Mouse (Mus musculus) granulocyte monocyte progenitor cell, adult 5-6 weeks (primary cell): ENCODE results near the gene Il12a. TPM values are rescaled to one million over a fixed set of nuclear protein-coding genes. Genes with fewer than 3 reads are reported as not detected.
A peak's percentile ranks its signal among the peaks of the same experiment; 100 is the strongest.

Experiments
- ATAC-seq: replicated peaks from 2 replicates; pipeline ENCODE4 v1.8.0; 2016; ENCODE audit warnings: mild to moderate bottlenecking, moderate TSS enrichment, inconsistent platforms; ENCODE audit not compliant: poor library complexity, severe bottlenecking
- total RNA-seq, 2 experiments: library from RNA; stranded (forward) in 1 of 2; stranded (reverse) in 1 of 2; fragments of 200-712, 200-1000 nt in 1 of 2; fragments of >200 nt in 1 of 2; fragmentation: Nextera tagmentation in 1 of 2; gene quantifications; 2 replicates each; pipeline ENCODE4 v1.2.3; 2014 to 2017

Gene Il12a
- 36.2 and 43.0 TPM in 2 replicates for total RNA-seq (2014; fragmentation: Nextera tagmentation)
- total RNA-seq (2017), result 28.3 and 28.6 TPM in 2 replicates

GRCm38 (mm10) chr3:68690344-68690743 is at the start of gene Il12a:
Gene Il12a, plus strand, starts transcription at chr3:68690644.
- no peak for ATAC-seq

- ATAC-seq, result peak; percentile 54
Measured at GRCm38 (mm10) chr3:68642935-68643334, 47.5 kb upstream of the Il12a start.

GRCm38 (mm10) chr3:68646387-68647130 is 43.9 kb upstream of the Il12a start:
- peak; percentile 70 for ATAC-seq

- no peak for ATAC-seq
Measured at GRCm38 (mm10) chr3:68647282-68647681, 43.2 kb upstream of the Il12a start.

GRCm38 (mm10) chr3:68650251-68650650 is 40.2 kb upstream of the Il12a start:
- no peak for ATAC-seq

DNA sequence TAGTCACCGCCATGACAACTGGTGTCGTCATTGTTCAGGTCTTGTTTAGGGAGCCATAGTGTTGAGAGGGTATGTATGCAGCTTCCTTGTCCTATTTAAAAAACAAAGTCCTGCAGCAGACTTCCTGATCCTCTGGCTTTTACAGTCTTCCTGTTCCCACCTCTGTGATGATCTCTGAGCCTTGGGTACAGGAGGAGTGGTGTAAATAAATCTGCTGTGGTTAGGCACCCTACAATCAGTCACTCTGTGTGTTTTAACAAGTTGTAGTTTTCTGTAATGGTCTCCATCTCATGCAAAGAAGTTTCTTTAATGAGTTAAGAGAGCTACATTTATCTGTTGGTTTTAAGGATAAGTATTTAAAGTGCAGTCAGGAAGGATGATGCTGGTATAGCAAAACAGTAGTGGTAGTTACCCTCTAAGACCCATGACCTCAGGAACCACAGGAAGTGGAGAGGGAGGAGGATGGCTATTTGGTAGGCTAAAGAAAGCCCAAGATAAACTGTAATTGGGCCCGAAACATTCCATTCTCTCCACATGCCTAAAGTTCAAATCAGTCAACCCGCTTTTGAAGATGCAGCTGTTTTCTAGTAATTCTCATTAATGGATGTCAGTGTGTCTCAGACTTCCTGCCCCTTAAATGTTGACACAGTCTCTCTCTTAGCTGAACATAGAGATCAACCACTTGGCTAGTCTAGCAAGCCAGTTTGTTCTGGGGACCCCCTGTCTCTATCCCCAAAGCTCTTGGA is 33.7 kb upstream of the Il12a start:
- 0 out of 2 replicates have a peak, but pooled peaks have one; percentile 17 for ATAC-seq

GRCm38 (mm10) chr3:68657589-68658245 is 32.7 kb upstream of the Il12a start:
- peak; percentile 24; the same call in 1 of the 2 replicates for ATAC-seq

DNA sequence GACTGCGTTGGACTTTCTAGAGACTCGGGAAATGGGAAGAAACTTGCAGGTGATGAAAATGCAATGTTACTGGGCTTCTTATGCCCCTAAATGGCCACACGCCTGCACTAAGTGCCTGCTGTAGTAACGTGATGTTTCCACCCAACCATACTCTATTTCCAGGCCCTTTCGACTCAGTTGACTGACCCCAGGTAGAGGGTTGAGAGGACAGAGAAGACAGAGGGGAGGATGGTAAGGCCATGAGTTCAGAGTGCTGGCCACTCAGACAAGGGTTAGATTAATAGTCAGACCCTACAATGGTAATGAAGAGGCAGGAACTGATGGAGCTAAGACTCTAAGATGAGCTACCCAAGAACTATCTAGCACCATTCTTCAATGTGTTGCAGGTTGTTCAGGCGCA is 30.4 kb upstream of the Il12a start:
- no peak for ATAC-seq

GRCm38 (mm10) chr3:68660538-68660937 is 29.9 kb upstream of the Il12a start:
- no peak for ATAC-seq

- peak; percentile 79 for ATAC-seq
Measured at GRCm38 (mm10) chr3:68662386-68662785, 28.1 kb upstream of the Il12a start.

DNA sequence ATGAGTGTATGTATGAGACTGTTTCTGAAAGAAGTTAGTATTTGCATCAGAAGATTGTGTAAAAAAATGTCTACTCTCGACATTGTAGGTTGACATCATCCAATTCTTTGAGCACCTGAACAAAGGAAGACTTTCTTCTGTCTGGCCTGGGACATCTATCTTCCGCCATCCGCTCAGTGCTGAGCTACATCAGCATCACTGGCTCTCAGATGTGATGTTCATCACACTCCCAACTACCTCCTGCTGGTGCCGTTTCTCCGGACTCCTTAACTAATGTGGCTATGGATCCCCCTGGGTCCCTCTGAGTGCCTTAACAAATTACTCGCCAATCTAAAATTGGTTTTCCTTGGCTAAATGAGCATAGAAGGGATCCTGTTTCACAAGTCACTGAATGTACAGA is 26.1 kb upstream of the Il12a start:
- no peak for ATAC-seq

- peak; percentile 64 for ATAC-seq
Measured at GRCm38 (mm10) chr3:68666377-68666776, 24.1 kb upstream of the Il12a start.

- no peak for ATAC-seq
Measured at GRCm38 (mm10) chr3:68667852-68668251, 22.6 kb upstream of the Il12a start.

DNA sequence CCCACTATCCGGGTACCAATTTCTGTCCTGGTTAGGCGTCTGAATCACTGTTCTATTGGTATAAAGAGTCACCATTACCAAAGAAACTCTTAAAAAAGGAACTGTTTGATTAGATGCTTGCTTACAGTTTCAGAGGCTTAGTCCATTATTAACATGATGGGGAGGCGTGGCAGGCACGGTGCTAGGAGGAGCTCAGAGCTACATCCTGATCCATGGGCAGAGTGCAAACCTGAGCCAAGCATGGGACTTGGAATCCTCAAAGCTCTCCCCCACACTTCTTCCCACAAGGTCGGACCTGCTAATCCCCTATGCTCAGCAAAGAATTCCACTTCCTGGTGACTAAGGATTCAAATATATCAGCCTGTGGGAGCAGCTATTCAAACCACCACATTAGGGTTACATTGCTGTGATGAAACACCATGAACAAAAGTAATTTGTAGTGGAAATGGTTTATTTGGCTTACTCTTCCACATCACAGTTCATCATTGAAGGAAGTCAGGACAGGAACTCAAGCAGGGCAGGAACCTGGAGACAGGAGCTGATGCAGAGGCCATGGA is 20.9 kb upstream of the Il12a start:
- peak; percentile 21; the same call in 1 of the 2 replicates for ATAC-seq

GRCm38 (mm10) chr3:68674721-68675120 is 15.7 kb upstream of the Il12a start:
- no peak for ATAC-seq

DNA sequence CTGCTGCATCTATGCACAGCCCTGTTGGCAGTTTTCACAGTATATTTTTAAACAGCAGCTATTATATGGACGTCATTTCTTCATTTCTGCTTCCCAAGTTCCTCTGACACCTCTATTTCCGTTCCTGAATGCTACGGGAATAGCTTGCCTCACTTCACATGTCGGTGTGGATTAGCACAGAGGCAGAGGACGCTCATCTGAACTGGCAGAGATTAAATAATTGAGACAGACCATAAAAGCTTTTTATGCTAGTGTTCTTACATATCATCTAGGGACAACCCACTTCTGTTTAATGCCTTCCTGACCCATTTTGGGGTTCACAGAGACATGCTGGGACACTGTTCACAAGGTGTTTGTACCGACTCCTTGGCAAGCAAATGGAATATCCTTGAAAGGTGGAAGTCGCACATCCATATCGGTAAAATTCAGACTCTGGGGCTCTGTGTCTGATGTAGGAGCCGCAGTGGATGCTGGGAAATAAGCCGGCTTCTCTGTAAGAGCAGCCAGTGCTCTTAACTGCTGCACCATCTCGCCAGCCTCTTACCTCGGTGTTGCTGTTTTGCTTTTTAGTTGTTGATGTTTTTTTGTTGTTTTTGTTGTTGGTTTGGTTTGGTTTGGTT is 15.1 kb upstream of the Il12a start:
- ATAC-seq, result no peak

GRCm38 (mm10) chr3:68675980-68676678 is 14.3 kb upstream of the Il12a start:
- ATAC-seq, result no peak

- ATAC-seq, result peak; percentile 91
Measured at GRCm38 (mm10) chr3:68676831-68677303, 13.6 kb upstream of the Il12a start.

DNA sequence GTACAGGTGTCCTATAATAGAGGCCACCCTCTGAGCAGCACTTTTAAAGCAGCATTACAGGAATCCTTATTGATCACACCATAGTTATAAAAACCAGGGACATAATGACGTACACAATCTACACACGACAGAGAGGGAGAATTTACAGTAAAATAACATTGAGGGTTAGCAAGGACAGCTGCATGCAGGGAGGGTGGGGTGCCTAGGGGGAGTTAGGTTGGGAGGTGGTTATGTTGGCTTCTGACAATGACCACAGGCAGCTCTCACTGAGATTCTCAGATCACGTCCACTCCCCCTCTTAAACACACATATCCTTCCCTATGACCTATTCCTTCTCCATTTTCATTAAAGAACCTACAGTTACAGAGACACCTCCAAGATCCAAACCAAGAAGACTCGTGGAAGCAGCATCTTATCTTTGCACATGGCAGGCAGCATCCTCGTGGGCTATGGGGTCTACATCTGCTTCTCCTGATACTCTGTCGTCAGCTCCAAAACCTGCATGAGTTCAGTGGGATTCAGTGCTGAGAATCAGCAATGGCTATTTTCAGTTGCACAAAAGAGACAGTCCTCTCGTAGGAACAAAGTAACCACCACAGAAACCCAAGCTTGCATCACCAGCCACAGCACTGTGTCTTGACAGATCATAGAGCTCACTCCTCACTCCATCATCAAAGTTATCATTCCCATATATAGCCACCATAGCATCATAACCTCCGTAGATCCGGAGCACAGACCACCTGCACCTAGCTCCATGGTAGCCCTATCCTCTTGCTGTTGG is 11.4 kb upstream of the Il12a start:
- ATAC-seq, result peak; percentile 55
